Mouse (Mus musculus): ENCODE data around the gene Mical3.

DNA sequence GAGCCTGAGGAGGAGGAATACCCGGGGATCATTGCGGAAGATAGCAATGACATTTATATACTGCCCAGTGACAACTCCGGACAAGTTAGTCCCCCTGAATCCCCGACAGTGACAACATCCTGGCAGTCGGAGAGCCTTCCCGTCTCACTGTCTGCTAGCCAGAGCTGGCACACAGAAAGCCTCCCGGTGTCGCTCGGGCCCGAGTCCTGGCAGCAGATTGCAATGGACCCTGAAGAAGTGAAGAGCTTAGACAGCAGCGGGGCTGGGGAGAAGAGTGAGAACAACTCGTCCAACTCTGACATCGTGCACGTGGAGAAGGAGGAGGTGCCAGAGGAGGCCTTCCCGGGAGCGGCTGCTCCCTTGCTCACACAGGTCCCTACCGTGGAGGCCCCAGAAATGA, 244.1 kb downstream of the Mical3 start:
- no peak for TF ChIP-seq EP300 (IDR thresholded peaks at IDR 0.05; ENCODE audit: insufficient read depth, low read depth, low read length)
- no peak for TF ChIP-seq CTCF (IDR thresholded peaks at IDR 0.05)
